11 mouse cellular contexts compared by ENCODE assay signal in the genomic region with DNA sequence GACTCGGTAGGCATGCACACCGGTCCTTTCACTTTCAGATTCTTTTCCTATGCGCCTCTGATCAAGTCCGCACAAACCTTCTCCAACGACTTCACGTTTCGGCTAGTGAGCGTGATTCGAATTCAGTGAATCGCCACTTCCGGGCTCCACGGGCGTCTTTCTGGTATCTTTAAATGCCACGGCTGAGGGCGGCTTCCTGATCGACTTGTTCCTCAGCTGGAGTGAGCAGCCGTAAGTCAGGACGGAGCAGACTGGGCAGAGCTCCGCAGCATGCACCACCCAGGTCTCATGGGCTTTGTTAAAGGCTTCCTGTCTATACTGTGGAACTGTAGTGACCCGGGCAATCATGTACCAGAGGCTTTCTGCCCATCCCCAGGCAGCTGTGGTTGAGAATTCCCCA. TPM values are rescaled to one million over a fixed set of nuclear protein-coding genes. Genes with fewer than 3 reads are reported as not detected.
DNase-seq lines count a peak whose midpoint lies in the region.
"Had no signal": no experiment of that assay in that cellular context is flagged by ENCODE, and none has a peak within 500 bp of the region (broad histone marks: within the 10 kb centered on the region; RNA-seq: fewer than 3 reads in every experiment).

No protein-coding gene starts in this region.

- DNase-seq in kidney, postnatal 36 days: peak; percentile 28 to 34
- DNase-seq in kidney, postnatal 4 days: no peak
- DNase-seq in lung, postnatal 14 days: peak; percentile 42
- DNase-seq in thymus, postnatal 25 days: peak; percentile 41
- DNase-seq in urinary bladder, adult 18-20 months (ENCODE audit: low spot score in 2 of 2): no peak
- no peak for DNase-seq in retina, postnatal 1 day
- DNase-seq in cerebellum, adult 8-10 months: no peak
- DNase-seq: cerebellum, adult 2 months had no signal

- H3K4me3 ChIP-seq in brown adipose tissue, adult 24 weeks (ENCODE audit: insufficient read depth, low read depth, low read length): peak overlapping the region; percentile 64
- H3K4me3 ChIP-seq: limb, embryonic 12.5 days; myocyte had no signal

- H3K4me1 ChIP-seq in brown adipose tissue, adult 24 weeks (ENCODE audit: control insufficient read depth, insufficient read depth, insufficient read length, low read length): peaks cover 3% of the 10 kb centered on the region; the same call in 1 of the 2 replicates

- peak overlapping the region; percentile 45; the same call in 1 of the 2 replicates for H3K27ac ChIP-seq in brown adipose tissue, adult 24 weeks (replicated peaks; ENCODE audit: low read depth, low read length)
- H3K27ac ChIP-seq: limb, embryonic 12.5 days had no signal

RNA-seq across cellular contexts. Expression of a gene that starts 23.5 kb away (rescaled TPM):
- 40.0 and 46.7 TPM in 2 replicates for polyA plus RNA-seq in brown adipose tissue, adult 24 weeks (2012; ENCODE audit: insufficient read depth, insufficient read length, missing spikeins)

Comparison
In these comparisons a context has a peak if more than half of its experiments do, and no peak if none do; other contexts are left out.
1. DNase-seq: peak in kidney, postnatal 36 days (2 of 2), lung, postnatal 14 days (single experiment) and thymus, postnatal 25 days (single experiment); none in kidney, postnatal 4 days (0 of 2), urinary bladder, adult 18-20 months (0 of 2), retina, postnatal 1 day (single experiment) and cerebellum, adult 8-10 months (single experiment).